Mouse (Mus musculus) Patski (cell line): ENCODE measurements around the gene L3mbtl2. TPM values are rescaled to one million over a fixed set of nuclear protein-coding genes. Genes with fewer than 3 reads are reported as not detected.

Source experiments
- ATAC-seq: fragments of 100-300 bp; one replicate; pipeline ENCODE4 v1.8.0; 2021
- CTCF ChIA-PET: fragments of 350-600 bp; sonication (Branson Sonifier 250); formaldehyde crosslinking; loops from one replicate; lab custom pipeline; 2022; ENCODE audit warnings: inconsistent platforms; lab: Charles Lee
- POLR2A ChIA-PET: fragments of 350-600 bp; sonication (Branson Sonifier 250); formaldehyde crosslinking; loops from one replicate; lab custom pipeline; 2022; ENCODE audit warnings: antibody characterized with exemption, inconsistent platforms; lab: Charles Lee
- DNase-seq: peaks from one replicate; pipeline ENCODE4 v3.0.0-alpha.2; 2011; ENCODE audit warnings: low read depth, low spot score
- H3K27me3 ChIP-seq: fragments of 371-371 bp; one replicate; pipeline ENCODE4 v1.5.1; 2021
- CTCF ChIP-seq: fragments of 100-300 bp; IDR thresholded peaks from one replicate; pipeline ENCODE4 v1.5.1; 2021
- in situ Hi-C: fragments of 300-500 bp; cut with MboI; formaldehyde crosslinking; loops from 3 replicates; pipeline ENCODE4 v1.11.1; 2018; ENCODE audit warnings: low pct_unique_long_range_greater_than_20kb, mixed read lengths
- polyA plus RNA-seq: library from polyadenylated mRNA; unstranded; gene quantifications from one replicate; pipeline ENCODE4 v1.2.3, GENCODE M21; 2021

The L3mbtl2 gene
- polyA plus RNA-seq, 1 experiment from 2014 or later: 24.2 TPM

DNA sequence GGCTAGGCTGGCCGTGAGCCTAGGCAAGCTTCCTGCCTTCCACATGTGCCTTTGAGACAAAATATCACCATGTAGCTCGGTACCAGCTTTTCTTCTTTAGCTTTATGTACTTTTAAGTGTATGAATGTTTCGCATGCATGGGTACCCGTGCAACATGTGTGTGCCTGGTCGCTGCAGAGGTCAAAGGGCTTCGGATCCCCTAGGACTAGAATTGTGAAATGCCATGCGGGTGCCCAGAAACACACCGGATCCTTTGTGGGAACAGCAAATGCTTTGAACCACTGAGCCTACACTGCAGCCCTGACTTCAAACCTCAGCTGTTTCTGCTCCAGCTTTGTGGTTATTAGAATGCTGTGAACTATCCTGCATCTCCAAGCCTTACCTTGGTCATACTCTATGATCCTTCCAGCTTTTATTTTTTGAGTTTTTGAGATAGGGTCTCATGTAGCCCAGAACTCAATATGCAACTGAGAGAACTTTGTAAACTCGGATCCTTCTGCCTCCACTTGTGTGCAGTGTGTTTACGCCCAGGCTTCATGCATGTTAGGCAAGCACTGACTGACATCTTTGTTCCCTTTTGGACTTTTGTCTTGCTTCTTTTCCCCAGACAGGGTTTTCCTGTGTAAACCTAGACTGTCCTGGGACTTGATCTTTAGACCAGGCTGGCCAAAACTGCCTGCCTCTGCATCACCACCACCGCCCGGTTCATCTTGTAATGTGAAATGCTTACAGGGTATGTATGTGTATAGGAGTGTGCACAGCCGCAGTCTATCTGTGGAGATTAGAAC lies 38.8 kb downstream of the L3mbtl2 start:
- ChIA-PET CTCF (interaction anchor here (0.8 to 1.7 kb wide), 3 partner anchors 8 to 15 kb away, joined by 3 to 5 read pairs (median 4); no protein-coding TSS in a partner anchor), POLR2A (no interaction called here)
- no peaks in the 10 kb centered on the region for H3K27me3 ChIP-seq
- ATAC-seq: no peak
- no peak for DNase-seq
- in situ Hi-C loops: no loop called here
- no peak for TF ChIP-seq CTCF

DNA sequence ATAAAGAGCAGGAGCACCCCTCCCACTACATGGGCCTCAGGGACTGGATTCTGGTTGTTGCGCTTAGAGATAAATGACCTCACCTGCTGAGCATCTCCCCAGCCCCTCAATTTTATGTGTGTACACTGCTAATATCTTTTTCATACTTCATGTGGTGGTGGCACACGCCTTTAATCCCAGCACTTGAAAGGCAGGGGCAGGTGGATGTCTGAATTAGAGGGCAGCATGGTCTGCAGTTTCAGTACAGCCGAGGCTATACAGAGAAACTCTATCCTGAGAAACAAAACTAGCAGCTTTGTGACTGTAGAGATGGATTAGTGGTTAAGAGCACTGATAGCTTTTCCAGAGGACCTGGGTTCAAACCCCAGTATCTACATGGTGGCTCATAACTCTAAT lies 39.4 kb downstream of the L3mbtl2 start:
- POLR2A ChIA-PET: no interaction called here
- in situ Hi-C loops: no loop called here
- no peak for ATAC-seq
- H3K27me3 ChIP-seq: no peaks in the 10 kb centered on the region
- TF ChIP-seq CTCF: no peak
- no peak for DNase-seq
- CTCF ChIA-PET: interaction anchor here (1.6 kb wide), 1 partner anchor 9 kb away, joined by 4 read pairs; no protein-coding TSS in a partner anchor

DNA sequence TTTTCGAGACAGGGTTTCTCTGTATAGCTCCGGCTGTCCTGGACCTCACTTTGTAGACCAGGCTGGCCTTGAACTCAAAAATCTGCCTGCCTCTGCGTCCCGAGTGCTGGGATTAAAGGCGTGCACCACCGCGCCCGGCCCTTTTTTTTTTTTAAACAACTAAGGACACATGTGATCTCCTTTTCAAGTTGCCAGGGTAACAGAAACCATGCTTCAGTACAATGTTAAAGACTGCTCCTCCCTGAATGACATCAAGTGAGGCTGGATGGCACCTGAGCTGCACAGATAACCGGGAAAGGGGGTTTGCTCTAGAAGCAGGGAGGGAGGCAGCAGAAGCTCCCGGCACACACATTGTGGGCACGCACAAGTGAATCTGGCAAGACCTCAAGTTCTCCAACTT lies 45.3 kb downstream of the L3mbtl2 start:
- ATAC-seq (no peak), DNase-seq (no peak)
- POLR2A ChIA-PET: interaction anchor here (1.5 kb wide), 1 partner anchor 12 kb away, joined by 6 read pairs; no protein-coding TSS in a partner anchor
- no peak for TF ChIP-seq CTCF
- in situ Hi-C loops: no loop called here
- no peaks in the 10 kb centered on the region for H3K27me3 ChIP-seq
- CTCF ChIA-PET: interaction anchor here (1.0 to 1.5 kb wide), 3 partner anchors 11 to 19 kb away, joined by 3 to 5 read pairs (median 4); no protein-coding TSS in a partner anchor

DNA sequence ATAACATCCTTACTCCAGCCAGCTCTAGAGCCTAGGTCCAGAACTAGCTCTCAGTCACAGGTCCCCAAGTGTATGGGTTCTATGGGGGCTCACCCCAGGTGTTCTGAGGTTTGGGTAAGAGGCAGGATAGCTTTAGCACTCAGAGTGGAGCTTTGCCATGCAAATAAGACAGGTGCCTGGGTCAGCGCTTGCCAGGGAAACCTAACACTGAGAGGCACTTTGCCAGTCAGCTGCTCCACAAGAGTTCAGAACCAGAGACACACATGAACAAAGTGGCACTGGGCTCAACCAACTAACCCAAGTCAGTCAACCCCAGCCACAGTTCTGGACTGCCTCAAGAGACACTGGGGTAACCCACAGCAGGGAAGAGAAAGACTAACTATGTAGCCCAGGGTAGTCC lies 46.0 kb downstream of the L3mbtl2 start:
- POLR2A ChIA-PET: interaction anchor here (1.5 kb wide), 1 partner anchor 12 kb away, joined by 6 read pairs; no protein-coding TSS in a partner anchor
- in situ Hi-C loops: no loop called here
- no peaks in the 10 kb centered on the region for H3K27me3 ChIP-seq
- no peak for ATAC-seq
- CTCF ChIA-PET: interaction anchor here (1.1 to 1.8 kb wide), 3 partner anchors 10 to 18 kb away, joined by 4 to 7 read pairs (median 5); no protein-coding TSS in a partner anchor
- no peak for TF ChIP-seq CTCF
- no peak for DNase-seq

DNA sequence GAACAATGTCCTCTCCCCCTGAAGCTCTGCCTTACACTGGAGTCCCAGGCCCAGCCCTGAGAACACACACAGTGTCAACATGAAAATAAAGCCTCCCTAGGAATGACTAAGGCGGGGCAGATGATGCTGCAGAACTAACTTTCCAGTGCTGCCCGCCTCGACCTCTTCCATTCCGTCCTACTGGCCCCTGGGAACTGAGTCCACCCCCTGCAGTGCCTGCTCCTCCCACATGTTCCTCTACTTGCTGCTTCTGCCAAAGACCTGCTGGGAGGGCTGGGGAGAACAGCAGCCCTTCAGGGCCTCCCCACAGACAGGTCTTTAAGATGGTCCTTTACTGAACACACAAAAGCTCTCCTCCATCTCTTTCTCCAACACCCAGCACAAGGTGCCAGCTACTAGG lies 47.1 kb downstream of the L3mbtl2 start:
- DNase-seq (no peak), ATAC-seq (no peak)
- in situ Hi-C loops: no loop called here
- H3K27me3 ChIP-seq: no peaks in the 10 kb centered on the region
- POLR2A ChIA-PET: no interaction called here
- TF ChIP-seq CTCF: no peak
- CTCF ChIA-PET: interaction anchor here (1.5 to 1.8 kb wide), 2 partner anchors 9 to 11 kb away, joined by 5 to 7 read pairs; no protein-coding TSS in a partner anchor

DNA sequence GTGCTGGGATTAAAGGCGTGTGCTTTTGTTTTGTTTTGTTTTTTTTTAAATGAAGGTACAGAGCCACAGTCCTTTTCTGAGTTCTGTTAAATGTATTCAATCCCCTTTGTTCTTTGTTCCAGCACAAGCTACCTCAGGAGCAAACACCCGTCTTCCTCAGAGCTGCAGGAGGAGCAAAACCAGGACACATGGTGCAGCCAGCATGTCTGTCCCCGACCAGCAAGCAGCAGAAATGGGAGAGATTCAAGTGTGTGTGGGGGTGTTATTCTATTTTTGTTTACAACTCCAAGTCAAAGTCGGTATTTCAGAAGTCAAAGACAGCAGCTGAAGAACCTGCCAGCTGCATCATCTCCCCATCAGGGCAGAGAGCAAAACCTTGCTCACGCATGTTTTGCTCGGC lies 50.1 kb downstream of the L3mbtl2 start:
- POLR2A ChIA-PET: interaction anchor here (0.6 kb wide), 1 partner anchor 208 kb away, joined by 3 read pairs; no protein-coding TSS in a partner anchor
- no peak for TF ChIP-seq CTCF

DNA sequence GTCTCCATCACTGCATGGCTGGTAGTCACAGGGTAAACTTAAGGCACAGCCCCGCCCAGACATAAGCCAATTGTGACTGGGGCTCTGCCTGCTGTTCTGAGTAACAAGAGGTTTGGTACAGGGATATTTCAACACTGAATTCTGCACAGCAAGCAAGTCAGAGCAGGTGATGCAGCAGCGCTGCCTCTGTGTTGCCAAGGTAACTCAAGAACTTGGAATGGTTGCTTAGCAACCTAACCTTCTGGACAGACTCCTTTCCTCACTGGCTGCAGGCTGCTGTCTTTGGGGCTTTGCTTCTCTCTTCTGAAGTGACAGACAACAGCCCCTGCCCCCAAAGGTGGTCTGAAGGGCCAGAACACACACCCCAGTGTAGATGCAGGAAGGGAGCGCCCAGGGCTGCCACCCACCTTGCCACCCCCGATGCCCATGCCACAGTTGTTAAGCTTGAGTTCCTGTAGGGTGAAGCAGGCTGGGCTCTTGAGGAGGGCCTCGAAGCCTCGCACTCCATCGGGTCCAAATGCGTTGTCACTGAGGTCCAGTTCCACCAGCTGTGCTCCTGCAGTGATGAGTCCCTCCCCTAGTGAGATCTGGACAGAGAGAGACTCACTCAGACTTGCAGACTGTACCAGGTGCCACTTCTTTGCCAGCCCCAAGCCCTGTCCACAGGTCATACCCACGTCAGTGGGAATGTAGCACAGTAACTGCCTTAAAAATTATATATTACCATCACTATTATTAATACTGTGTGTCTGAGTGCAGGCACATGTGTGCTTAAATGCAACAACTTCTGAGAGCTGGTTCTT lies 54.8 kb downstream of the L3mbtl2 start:
- no peak for ATAC-seq
- no peak for TF ChIP-seq CTCF
- POLR2A ChIA-PET: interaction anchor here (0.9 kb wide), 1 partner anchor 10 kb away, joined by 4 read pairs; no protein-coding TSS in a partner anchor

More for the DNA sequence above, 50.1 kb downstream of the L3mbtl2 start:
- no peak for DNase-seq
- no peak for ATAC-seq
- in situ Hi-C loops: no loop called here
- CTCF ChIA-PET: no interaction called here
- H3K27me3 ChIP-seq: no peaks in the 10 kb centered on the region

DNA sequence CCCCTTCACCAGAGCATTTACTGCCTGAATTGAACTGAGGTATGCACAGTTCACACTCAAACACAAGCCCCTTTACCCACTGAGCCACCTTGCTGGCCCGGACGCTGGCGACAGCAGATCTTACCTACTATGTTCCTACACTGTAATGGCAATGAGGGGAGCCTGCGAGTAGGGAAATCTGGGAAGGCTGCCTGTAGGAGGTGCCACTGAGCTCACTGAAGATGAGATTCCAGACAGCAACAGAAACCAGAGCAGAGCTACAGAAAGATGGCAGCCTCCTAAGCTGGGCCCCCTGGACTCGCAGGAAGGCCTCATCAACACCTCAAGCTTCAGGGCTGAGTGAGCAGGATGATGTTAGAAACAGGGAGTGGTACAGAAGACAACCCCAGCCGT lies 55.4 kb downstream of the L3mbtl2 start:
- CTCF ChIA-PET: interaction anchor here (1.1 kb wide), 1 partner anchor 11 kb away, joined by 3 read pairs; no protein-coding TSS in a partner anchor
- POLR2A ChIA-PET: interaction anchor here (0.9 kb wide), 1 partner anchor 9 kb away, joined by 4 read pairs; no protein-coding TSS in a partner anchor
- in situ Hi-C loops: no loop called here
- H3K27me3 ChIP-seq: no peaks in the 10 kb centered on the region
- ATAC-seq: no peak
- no peak for DNase-seq
- no peak for TF ChIP-seq CTCF

More for the DNA sequence above, 54.8 kb downstream of the L3mbtl2 start:
- H3K27me3 ChIP-seq: no peaks in the 10 kb centered on the region
- in situ Hi-C loops: no loop called here
- DNase-seq: no peak
- CTCF ChIA-PET: interaction anchor here (0.9 kb wide), 1 partner anchor 10 kb away, joined by 3 read pairs; no protein-coding TSS in a partner anchor

DNA sequence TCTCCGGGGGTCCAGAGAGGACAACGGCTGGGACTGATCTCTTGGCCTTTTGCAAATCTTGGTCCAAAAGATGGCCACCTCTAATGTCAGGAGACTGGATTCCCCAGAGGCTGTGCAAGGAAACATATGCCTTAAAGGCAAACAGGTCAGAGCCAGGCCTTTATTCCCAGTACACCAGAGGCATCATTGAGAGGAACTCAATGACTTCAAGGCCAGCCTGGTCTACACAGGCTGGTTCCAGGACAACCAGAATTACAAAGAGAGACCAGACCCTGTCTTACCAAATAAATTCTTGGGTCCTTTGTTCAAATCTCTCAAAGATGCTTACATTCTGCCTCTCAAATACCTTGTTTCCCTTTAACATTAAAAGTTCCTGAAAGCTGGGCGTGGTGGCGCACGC lies 58.7 kb downstream of the L3mbtl2 start:
- in situ Hi-C loops: no loop called here
- no peaks in the 10 kb centered on the region for H3K27me3 ChIP-seq
- DNase-seq: no peak
- ATAC-seq: no peak
- POLR2A ChIA-PET: interaction anchor here (1.5 kb wide), 1 partner anchor 13 kb away, joined by 6 read pairs; no protein-coding TSS in a partner anchor
- TF ChIP-seq CTCF: no peak
- CTCF ChIA-PET: no interaction called here

DNA sequence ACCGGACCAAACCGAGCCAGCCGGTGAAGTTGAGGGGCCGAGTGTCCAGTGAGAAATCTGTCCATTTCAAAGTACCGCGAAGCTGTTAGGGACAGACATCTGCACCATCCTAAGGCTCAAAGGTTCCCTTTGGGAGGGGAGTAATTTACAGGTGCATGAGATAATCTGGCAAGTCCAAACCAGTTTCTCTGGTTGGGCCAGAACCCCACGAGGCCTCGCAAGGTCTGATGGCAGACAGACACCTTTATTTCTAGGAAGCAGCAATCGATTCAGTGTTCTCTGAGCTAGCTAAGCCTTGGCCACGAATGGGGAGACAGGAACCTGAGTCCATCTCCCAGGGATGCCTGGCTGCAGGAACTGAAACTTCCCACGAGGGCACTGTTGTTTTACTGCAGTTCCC lies 60.0 kb downstream of the L3mbtl2 start:
- no peak for DNase-seq
- in situ Hi-C loops: no loop called here
- TF ChIP-seq CTCF: no peak
- no peaks in the 10 kb centered on the region for H3K27me3 ChIP-seq
- ChIA-PET CTCF (no interaction called here), POLR2A (no interaction called here)
- no peak for ATAC-seq
